Mouse (Mus musculus) hindlimb bud, embryonic 11.5 days (tissue): ENCODE data around the gene Cd4.
A peak's percentile ranks its signal among the peaks of the same experiment; 100 is the strongest.
"Not testable (repeated sequence)": the region's sequence is repeated elsewhere in the genome, so short reads cannot be mapped to it uniquely, and the experiment has no call there.

ENCODE experiments used
- DNase-seq: peaks from one replicate; pipeline ENCODE4 v3.0.0-alpha.2; 2012; ENCODE audit warnings: low read depth, low spot score; ENCODE audit errors: extremely low spot score

The Cd4 gene

GRCm38 (mm10) chr6:124915942-124916694, 28.1 kb upstream of the Cd4 start:
- no peak for DNase-seq

- DNase-seq = no peak
Observed at GRCm38 (mm10) chr6:124915160-124915941, 27.3 kb upstream of the Cd4 start.

- DNase-seq = no peak
Observed at GRCm38 (mm10) chr6:124914511-124914910, 26.5 kb upstream of the Cd4 start.

- no peak for DNase-seq
Observed at GRCm38 (mm10) chr6:124913721-124914285, 25.8 kb upstream of the Cd4 start.

GRCm38 (mm10) chr6:124913214-124913613, 25.2 kb upstream of the Cd4 start:
- DNase-seq = no peak

GRCm38 (mm10) chr6:124911533-124912218, 23.7 kb upstream of the Cd4 start, which contains the start of gene Lag3:
Gene Lag3, minus strand, starts transcription at chr6:124911705.
- no peak for DNase-seq

GRCm38 (mm10) chr6:124910032-124910431, 22.0 kb upstream of the Cd4 start:
- DNase-seq = no peak

GRCm38 (mm10) chr6:124907767-124908166, 19.7 kb upstream of the Cd4 start:
- DNase-seq = no peak

- no peak for DNase-seq
Observed at GRCm38 (mm10) chr6:124904991-124905860, 17.2 kb upstream of the Cd4 start.

GRCm38 (mm10) chr6:124904161-124904981, 16.4 kb upstream of the Cd4 start:
- DNase-seq = peak; percentile 60

GRCm38 (mm10) chr6:124903580-124904151, 15.6 kb upstream of the Cd4 start:
- peak; percentile 89 for DNase-seq

- DNase-seq = no peak
Observed at GRCm38 (mm10) chr6:124901851-124902250, 13.8 kb upstream of the Cd4 start.

- DNase-seq = no peak
Observed at GRCm38 (mm10) chr6:124900801-124901480, 12.9 kb upstream of the Cd4 start.

GRCm38 (mm10) chr6:124900056-124900800, 12.2 kb upstream of the Cd4 start:
- DNase-seq = no peak

- no peak for DNase-seq
Observed at GRCm38 (mm10) chr6:124898359-124898758, 10.3 kb upstream of the Cd4 start.

GRCm38 (mm10) chr6:124894113-124894512, 6.1 kb upstream of the Cd4 start:
- not testable (repeated sequence) for DNase-seq

- DNase-seq = no peak
Observed at GRCm38 (mm10) chr6:124890997-124891396, 3.0 kb upstream of the Cd4 start.
